Mouse (Mus musculus): Measurements from ENCODE around the gene Hip1.
"Not testable (repeated sequence)": the region's sequence is repeated elsewhere in the genome, so short reads cannot be mapped to it uniquely, and the experiment has no call there.

The Hip1 gene

DNA sequence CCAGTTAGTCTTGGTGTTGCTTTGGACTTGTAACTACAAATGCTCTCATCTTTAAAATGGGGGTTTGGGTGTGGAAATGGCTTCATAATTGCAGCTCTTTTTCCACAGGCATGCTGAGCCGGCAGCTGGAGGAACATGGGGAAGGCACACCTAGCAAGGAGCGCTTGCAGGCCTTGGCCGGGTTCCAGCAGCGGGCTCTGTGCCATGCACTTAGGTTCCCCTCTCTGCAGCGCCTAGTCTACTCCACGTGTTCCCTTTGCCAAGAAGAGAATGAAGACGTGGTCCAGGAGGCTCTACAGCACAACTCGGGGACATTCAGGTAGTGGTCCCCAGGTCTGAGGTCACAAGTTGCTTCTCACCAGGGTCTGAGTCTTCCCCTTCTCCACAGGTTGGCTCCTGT lies 169.8 kb downstream of the Hip1 start:
- no peak for DNase-seq (ENCODE audit: low read depth in 2 of 2, low spot score in 2 of 2)

DNA sequence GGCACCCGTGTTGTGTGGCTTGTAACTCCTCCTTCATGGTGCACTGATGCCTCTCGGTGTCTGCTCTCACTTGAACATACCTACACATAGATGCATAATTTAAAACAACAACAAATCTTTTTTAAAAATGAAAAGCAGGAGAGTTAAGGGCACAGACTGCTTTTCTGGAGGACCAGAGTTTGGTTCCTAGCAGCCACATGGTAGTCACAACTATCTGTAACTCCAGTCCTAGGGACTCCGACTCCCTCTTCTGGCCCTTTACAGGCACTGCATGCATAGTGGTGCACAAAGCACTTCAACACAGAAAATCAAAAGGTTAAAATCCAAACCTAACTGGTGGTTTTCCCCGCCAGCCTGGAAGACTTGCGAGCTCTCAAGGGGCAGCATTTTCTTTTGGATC lies 171.3 kb downstream of the Hip1 start:
- DNase-seq (ENCODE audit: low read depth in 2 of 2, low spot score in 2 of 2) = no peak

DNA sequence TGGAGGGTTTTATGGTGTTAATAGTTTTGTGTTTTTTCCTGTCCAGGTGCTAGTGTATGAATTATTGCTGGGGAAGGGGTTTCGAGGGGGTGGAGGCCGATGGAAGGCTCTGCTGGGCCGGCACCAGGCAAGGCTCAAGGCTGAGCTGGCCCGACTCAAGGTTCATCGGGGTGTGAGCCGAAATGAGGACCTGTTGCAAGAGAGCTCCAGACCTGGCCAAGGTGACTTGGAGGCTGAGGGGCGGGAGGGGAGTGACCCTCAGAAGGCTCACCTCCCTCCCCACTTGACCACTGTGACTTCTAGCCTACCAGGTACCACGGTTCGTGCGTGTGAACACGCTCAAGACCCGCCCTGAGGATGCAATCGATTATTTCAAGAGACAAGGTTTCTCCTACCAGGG lies 173.7 kb downstream of the Hip1 start:
- DNase-seq (ENCODE audit: low read depth in 2 of 2, low spot score in 2 of 2) = no peak

DNA sequence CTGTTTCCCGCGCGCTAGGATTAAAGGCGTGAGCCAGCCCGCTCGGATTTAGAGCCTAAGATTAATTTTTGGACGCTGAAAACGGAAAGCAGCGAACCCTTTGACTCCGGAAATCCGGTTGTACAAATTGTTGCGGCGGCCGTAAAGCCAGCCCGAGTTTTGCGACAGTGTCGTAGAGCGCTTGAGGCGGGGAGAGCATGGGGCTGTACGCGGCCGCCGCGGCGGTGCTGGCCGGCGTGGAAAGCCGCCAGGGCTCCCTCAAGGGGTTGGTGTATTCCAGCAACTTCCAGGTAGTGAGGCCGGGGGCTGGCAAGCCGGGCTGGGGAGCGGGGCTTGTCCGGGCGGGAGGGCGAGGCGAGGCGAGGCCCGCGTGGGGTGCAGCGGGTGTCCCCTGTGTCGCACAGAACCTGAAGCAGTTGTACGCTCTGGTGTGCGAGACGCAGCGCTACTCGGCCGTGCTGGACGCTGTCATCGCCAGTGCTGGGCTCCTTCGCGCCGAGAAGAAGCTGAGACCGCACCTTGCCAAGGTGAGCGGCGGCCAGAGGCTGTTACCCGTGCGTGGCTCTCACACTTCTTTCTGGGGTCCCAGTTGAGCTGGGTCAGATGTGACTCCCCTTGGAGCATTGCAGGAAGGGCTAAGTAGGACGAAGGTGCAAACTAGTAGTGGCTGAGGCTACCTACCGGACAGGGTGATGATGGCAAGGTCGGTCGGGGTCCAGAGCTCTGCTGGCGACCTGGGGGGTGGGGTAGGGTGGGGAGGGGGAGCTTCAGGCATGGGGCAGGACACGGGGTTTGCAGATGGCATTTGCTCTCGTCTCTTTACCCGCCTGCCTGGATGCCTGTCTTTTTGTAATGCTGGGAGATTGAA lies 174.9 kb downstream of the Hip1 start, which contains the start of gene Nsun5:
Gene Nsun5, plus strand, starts transcription at position 167 of the 868 bp plus-strand sequence.
- peak; percentile 86 to 96 for DNase-seq (ENCODE audit: low read depth in 2 of 2, low spot score in 2 of 2)

DNA sequence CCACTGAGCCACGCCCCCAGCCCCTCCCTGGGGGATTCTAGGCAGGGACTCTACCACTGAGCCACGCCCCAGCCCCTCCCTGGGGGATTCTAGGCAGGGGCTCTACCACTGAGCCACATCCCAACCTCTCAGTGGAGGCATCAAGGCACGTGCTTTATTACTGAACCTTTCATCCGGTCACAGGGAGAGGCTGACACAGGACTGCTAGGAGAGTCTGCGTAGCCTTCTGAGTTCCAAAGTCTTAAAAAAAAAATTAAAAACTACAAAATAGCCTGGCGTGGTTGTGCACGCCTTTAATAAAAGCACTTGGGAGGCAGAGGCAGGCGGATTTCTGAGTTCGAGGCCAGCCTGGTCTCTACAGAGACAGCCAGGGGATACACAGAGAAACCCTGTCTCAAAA lies 175.7 kb downstream of the Hip1 start:
- not testable (repeated sequence) for DNase-seq (ENCODE audit: low read depth in 2 of 2, low spot score in 2 of 2)

DNA sequence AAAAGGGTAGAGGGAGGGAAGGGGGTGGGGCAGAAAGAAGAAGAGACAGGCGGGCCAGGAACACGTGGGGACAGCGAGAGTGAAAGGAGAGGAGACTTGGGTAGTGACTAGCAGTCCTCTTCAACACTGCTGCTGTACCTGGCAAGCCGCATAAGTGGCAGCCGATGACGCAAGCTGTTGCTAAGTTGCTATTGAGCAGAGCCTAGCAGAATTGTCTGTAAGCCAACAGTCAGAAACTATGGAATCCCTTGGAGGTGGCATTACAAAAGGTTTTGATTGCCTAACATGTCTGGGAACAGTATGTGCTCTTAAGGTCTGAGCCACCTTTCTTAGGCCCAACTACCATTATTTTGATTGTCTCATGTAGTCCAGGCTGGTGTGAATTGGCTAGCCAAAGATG lies 176.6 kb downstream of the Hip1 start:
- no peak for DNase-seq (ENCODE audit: low read depth in 2 of 2, low spot score in 2 of 2)

DNA sequence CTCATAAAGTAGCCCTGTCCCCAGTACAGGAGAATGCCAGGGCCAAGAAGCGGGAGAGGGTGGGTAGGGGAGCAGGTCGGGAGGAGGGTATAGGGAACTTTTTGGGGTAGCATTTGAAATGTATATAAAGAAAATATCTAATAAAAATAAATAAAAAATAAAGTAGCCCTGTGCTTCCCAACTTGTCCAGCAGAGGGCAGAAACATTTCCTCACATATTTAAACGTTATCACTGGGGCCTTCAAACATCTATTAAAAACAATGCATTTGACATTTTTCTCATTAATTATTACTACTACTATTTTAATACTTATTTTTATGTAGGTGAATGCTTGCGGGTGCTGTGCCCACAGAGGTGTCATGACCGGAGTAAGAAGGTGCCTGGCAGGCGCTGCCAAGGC lies 177.1 kb downstream of the Hip1 start:
- no peak for DNase-seq (ENCODE audit: low read depth in 2 of 2, low spot score in 2 of 2)

DNA sequence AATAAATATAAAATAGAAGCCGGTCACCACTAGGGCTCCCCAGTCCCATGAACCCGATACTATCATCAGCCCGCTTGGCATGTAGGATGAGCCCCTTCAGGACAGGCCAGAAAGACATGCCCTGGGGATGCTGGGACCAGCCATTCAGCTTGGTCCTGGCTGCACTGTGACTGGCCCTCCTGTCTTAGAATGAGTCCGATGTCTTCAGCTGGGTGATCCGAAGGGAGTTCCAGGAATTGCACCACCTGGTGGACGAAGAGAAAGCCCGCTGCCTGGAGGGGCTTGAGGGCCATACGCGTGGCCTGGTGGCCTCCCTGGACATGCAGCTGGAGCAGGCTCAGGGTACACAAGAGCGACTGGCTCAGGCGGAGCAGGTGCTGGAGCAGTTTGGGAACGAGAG lies 181.4 kb downstream of the Hip1 start:
- no peak for DNase-seq (ENCODE audit: low read depth in 2 of 2, low spot score in 2 of 2)

DNA sequence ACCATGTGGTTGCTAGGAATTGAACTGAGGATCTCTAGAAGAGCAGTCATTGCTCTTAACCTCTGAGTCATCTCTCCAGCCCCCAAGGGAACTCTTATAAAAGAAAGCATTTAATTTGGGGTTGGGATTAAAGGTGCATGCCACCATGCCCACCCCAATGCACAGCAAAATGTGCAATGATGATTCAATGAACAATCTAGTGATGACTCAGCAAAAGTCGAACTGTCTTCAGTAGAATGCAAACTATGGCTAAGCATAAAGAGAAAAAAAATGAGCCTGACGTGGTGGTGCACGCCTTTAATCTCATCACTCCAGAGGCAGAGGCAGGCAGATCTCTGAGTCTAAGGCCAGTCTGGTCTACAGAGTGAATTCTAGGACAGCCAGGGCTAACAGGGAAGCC lies 182.3 kb downstream of the Hip1 start:
- no peak for DNase-seq (ENCODE audit: low read depth in 2 of 2, low spot score in 2 of 2)

DNA sequence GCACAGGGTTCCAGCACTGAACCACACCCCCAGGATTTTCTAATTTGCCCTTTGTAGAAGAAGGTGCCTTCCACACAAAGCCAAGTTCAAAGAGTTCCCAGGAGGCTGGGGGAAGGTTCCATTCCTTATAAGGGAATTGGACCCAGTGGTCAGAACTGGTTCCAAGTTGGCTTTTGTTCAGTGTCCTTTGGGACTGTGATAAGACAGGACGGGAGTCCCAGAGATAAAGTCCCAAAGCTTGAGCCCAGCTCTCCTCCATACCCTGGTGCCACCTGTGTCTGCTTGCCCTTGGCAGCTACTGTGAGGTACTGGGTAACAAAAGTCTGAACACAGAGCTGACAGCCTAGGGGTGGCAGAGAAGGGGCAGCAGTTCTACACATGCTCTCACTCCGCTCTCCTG lies 185.1 kb downstream of the Hip1 start:
- DNase-seq (ENCODE audit: low read depth in 2 of 2, low spot score in 2 of 2) = no peak

DNA sequence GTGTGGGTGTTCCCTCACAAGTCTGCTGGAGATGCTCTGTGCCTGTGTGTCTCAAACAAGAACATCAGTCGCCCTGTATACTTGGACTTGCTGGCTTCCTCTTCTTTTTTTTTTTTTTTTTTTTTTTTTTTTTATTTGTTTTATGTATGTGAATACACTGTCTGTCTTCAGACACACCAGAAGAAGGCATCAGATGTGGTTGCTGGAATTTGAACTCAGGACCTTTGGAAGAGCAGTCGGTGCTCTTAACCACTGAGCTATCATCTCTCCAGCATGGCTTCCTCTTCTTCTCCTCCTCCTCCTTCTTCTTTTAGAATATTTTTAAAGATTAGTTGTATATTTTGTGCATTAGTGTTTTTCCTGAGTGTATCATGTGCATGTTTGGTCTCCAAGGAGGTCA lies 187.4 kb downstream of the Hip1 start:
- peak; percentile 41 to 47 for DNase-seq (ENCODE audit: low read depth in 2 of 2, low spot score in 2 of 2)
